Mouse (Mus musculus) midbrain, embryonic 16.5 days (tissue): ENCODE data around the gene Arf4. TPM values are rescaled to one million over a fixed set of nuclear protein-coding genes. Genes with fewer than 3 reads are reported as not detected.

ENCODE experiments used
- ATAC-seq: fragments of 200-750 bp; cut with Nextera tagmentation; 2 replicates; pipeline ENCODE4 v1.8.0; 2017; ENCODE audit warnings: moderate TSS enrichment
- H3K27ac ChIP-seq: fragments of 300-500 bp; sonication (generic); 2 replicates; pipeline ENCODE4 v1.5.1; 2014; ENCODE audit warnings: mild to moderate bottlenecking, low read length, mixed read lengths
- H3K27me3 ChIP-seq: fragments of 300-500 bp; sonication (generic); 2 replicates; pipeline ENCODE4 v1.6.1; 2014; ENCODE audit warnings: low read depth, low read length, mixed read lengths; ENCODE audit not compliant: control insufficient read depth, insufficient read depth
- H3K36me3 ChIP-seq: fragments of 300-500 bp; sonication (generic); 2 replicates; pipeline ENCODE4 v1.6.1; 2014; ENCODE audit warnings: mild to moderate bottlenecking, low read length, moderate library complexity, mixed read lengths; ENCODE audit not compliant: control insufficient read depth, insufficient read depth
- H3K4me1 ChIP-seq: fragments of 300-500 bp; sonication (generic); 2 replicates; pipeline ENCODE4 v1.6.1; 2014; ENCODE audit warnings: mild to moderate bottlenecking, low read length, mixed read lengths; ENCODE audit not compliant: control insufficient read depth, insufficient read depth
- H3K4me2 ChIP-seq: fragments of 300-500 bp; sonication (generic); 2 replicates; pipeline ENCODE4 v1.6.1; 2014; ENCODE audit warnings: mild to moderate bottlenecking, low read length, mixed read lengths
- H3K4me3 ChIP-seq: fragments of 300-500 bp; sonication (generic); 2 replicates; pipeline ENCODE4 v1.5.1; 2014; ENCODE audit warnings: low read depth, mild to moderate bottlenecking, low read length, moderate library complexity, mixed read lengths
- H3K9ac ChIP-seq: fragments of 300-500 bp; sonication (generic); 2 replicates; pipeline ENCODE4 v1.6.1; 2014; ENCODE audit warnings: low read depth, low read length, mixed read lengths
- H3K9me3 ChIP-seq: fragments of 300-500 bp; sonication (generic); replicated peaks from 2 replicates; pipeline ENCODE4 v1.6.1; 2014; ENCODE audit warnings: mild to moderate bottlenecking, low read length, mixed read lengths; ENCODE audit not compliant: control insufficient read depth, poor library complexity, severe bottlenecking
- WGBS: fragments of 180-500 bp; shearing (Covaris S2); extraction: QIAGEN DNeasy Blood & Tissue Kit; methylation state at CpG from one replicate; pipeline ENCODE4 v1.1.7; 2014; 5-methylcytosine and 5-hydroxymethylcytosine counted together
- polyA plus RNA-seq: library from polyadenylated mRNA; unstranded; fragments of >200 nt; fragmentation: Nextera tagmentation; extraction: Ambion mirVana; gene quantifications from 2 replicates; pipeline ENCODE4 v1.2.1, GENCODE M21; 2015

The Arf4 gene
- polyA plus RNA-seq, 1 experiment from 2014 or later: 505 TPM

GRCm38 (mm10) chr14:26626605-26627140 lies 11.2 kb upstream of the Arf4 start:
- Histone ChIP-seq H3K4me3 (no peak overlapping the region), H3K9ac (no peak overlapping the region), H3K9me3 (no peaks in the 10 kb centered on the region), H3K36me3 (peaks cover 39% of the 10 kb centered on the region), H3K4me1 (no peaks in the 10 kb centered on the region), H3K27me3 (no peaks in the 10 kb centered on the region), H3K4me2 (no peak overlapping the region), H3K27ac (no peak overlapping the region)
- WGBS: 91% methylated on average over 5 of the region's 5 CpGs
- ATAC-seq: no peak

GRCm38 (mm10) chr14:26637025-26637850 lies 636 bp upstream of the Arf4 start:
- WGBS: 30% methylated on average over 17 of the region's 17 CpGs
- peak; percentile 55 for ATAC-seq
- Histone ChIP-seq H3K4me3 (peak overlapping the region; percentile 92), H3K27me3 (no peaks in the 10 kb centered on the region), H3K9me3 (no peaks in the 10 kb centered on the region), H3K27ac (peak overlapping the region; percentile 96), H3K4me1 (peaks cover 25% of the 10 kb centered on the region), H3K36me3 (no peaks in the 10 kb centered on the region), H3K4me2 (peak overlapping the region; percentile 70), H3K9ac (peak overlapping the region; percentile 67)

GRCm38 (mm10) chr14:26638708-26639084 lies 822 bp downstream of the Arf4 start:
- peaks cover 29% of the 10 kb centered on the region for H3K4me1 ChIP-seq
- no peaks in the 10 kb centered on the region for H3K36me3 ChIP-seq
- WGBS: 0% methylated on average over 16 of the region's 16 CpGs
- H3K27me3 ChIP-seq: no peaks in the 10 kb centered on the region
- H3K4me2 ChIP-seq: peak overlapping the region; percentile 80
- peak overlapping the region; percentile 96 for H3K27ac ChIP-seq
- no peaks in the 10 kb centered on the region for H3K9me3 ChIP-seq
- H3K9ac ChIP-seq: peak overlapping the region; percentile 90
- ATAC-seq: peak; percentile 13; the same call in 1 of the 2 replicates
- H3K4me3 ChIP-seq: peak overlapping the region; percentile 92

DNA sequence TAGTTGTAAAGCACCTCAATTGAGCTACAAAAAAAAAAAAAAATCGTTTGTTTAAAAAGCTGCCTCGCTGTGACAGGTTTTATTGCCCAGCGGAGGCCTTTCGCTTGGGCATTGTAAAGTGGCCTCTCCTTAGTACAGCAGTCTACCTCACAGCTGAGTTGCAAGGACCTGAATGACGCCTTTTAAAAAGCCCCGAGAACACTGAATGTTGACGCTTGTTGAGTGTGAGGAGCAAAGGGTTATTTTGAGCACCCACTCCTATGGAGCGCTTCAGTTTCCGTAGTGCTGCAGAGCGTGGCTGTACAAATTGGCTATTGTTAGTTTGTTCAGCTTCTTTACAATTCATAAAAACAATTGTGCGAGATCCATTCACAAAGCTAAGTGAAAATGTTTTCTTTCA lies 1.4 kb downstream of the Arf4 start:
- WGBS: 2% methylated on average over 11 of the region's 11 CpGs
- Histone ChIP-seq H3K9me3 (no peaks in the 10 kb centered on the region), H3K9ac (peak overlapping the region; percentile 90), H3K4me2 (peak overlapping the region; percentile 80), H3K4me3 (peak overlapping the region; percentile 92), H3K36me3 (no peaks in the 10 kb centered on the region), H3K27ac (no peak overlapping the region), H3K27me3 (no peaks in the 10 kb centered on the region), H3K4me1 (peaks cover 30% of the 10 kb centered on the region)
- ATAC-seq: no peak

GRCm38 (mm10) chr14:26639961-26640360 lies 2.1 kb downstream of the Arf4 start:
- no peaks in the 10 kb centered on the region for H3K36me3 ChIP-seq
- H3K4me3 ChIP-seq: peak overlapping the region; percentile 92
- peaks cover 32% of the 10 kb centered on the region for H3K4me1 ChIP-seq
- no peaks in the 10 kb centered on the region for H3K27me3 ChIP-seq
- H3K9ac ChIP-seq: peak overlapping the region; percentile 55
- no peak for ATAC-seq
- no peak overlapping the region for H3K27ac ChIP-seq
- H3K9me3 ChIP-seq: no peaks in the 10 kb centered on the region
- peak overlapping the region; percentile 80 for H3K4me2 ChIP-seq
- 25% methylated on average over 2 of the region's 2 CpGs for WGBS

GRCm38 (mm10) chr14:26643006-26643624 lies 5.2 kb downstream of the Arf4 start:
- WGBS: 67% methylated on average over 3 of the region's 3 CpGs
- Histone ChIP-seq H3K9ac (no peak overlapping the region), H3K9me3 (no peaks in the 10 kb centered on the region), H3K4me3 (no peak overlapping the region), H3K36me3 (peaks cover 3% of the 10 kb centered on the region), H3K27me3 (no peaks in the 10 kb centered on the region), H3K4me2 (no peak overlapping the region), H3K4me1 (peaks cover 32% of the 10 kb centered on the region), H3K27ac (no peak overlapping the region)
- no peak for ATAC-seq

- Histone ChIP-seq H3K4me1 (peaks cover 16% of the 10 kb centered on the region), H3K27ac (no peak overlapping the region; the same call in 1 of the 2 replicates), H3K9me3 (no peaks in the 10 kb centered on the region), H3K4me2 (no peak overlapping the region), H3K9ac (no peak overlapping the region), H3K36me3 (peaks cover 3% of the 10 kb centered on the region), H3K4me3 (no peak overlapping the region), H3K27me3 (no peaks in the 10 kb centered on the region)
- no peak for ATAC-seq
- 38% methylated on average over 5 of the region's 5 CpGs for WGBS
These were observed 8.2 kb downstream of the Arf4 start for GRCm38 (mm10) chr14:26645989-26646650.

DNA sequence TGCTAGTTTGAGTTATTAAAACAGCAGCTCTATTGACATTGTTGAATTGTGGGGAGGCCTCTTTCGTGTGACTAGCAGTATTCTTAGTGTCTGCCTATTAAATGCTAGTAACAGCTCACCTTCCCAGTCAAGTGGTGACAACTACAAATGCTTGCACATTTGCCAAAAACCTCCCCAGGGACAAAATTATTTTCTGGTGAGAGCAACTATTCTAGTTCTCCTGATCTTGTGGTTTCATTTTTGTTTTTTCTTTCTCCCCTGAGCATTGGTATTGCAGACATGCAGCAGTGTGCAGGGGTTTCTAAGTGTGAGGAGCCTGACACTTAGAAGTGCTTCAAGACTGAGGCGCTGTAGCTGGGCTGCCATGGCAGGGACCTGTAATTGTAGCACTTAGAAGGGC lies 9.9 kb downstream of the Arf4 start:
- Histone ChIP-seq H3K9me3 (no peaks in the 10 kb centered on the region), H3K27me3 (no peaks in the 10 kb centered on the region), H3K9ac (no peak overlapping the region), H3K4me2 (no peak overlapping the region), H3K27ac (no peak overlapping the region), H3K36me3 (peaks cover 3% of the 10 kb centered on the region), H3K4me1 (peaks cover 12% of the 10 kb centered on the region), H3K4me3 (no peak overlapping the region)
- 84% methylated on average over 2 of the region's 2 CpGs for WGBS
- no peak for ATAC-seq
